Mouse (Mus musculus) forebrain, embryonic 14.5 days (tissue): ENCODE measurements around the gene Tcerg1l. TPM values are rescaled to one million over a fixed set of nuclear protein-coding genes. Genes with fewer than 3 reads are reported as not detected.

ENCODE experiments used
- ATAC-seq: fragments of 200-750 bp; cut with Nextera tagmentation; 2 replicates; pipeline ENCODE4 v1.8.0; 2017; ENCODE audit warnings: mild to moderate bottlenecking, moderate library complexity
- DNase-seq: peaks from one replicate; pipeline ENCODE4 v3.0.0-alpha.2; 2015; ENCODE audit warnings: low spot score
- H3K27ac ChIP-seq: fragments of 300-500 bp; sonication (generic); 2 replicates; pipeline ENCODE4 v1.5.1; 2014; ENCODE audit warnings: low read depth, mild to moderate bottlenecking, control low read depth, low read length, moderate library complexity
- H3K27me3 ChIP-seq: fragments of 300-500 bp; sonication (generic); replicated peaks from 2 replicates; pipeline ENCODE4 v1.6.1; 2014; ENCODE audit warnings: low read length, control low read depth, mixed read lengths; ENCODE audit not compliant: control insufficient read depth, insufficient read depth
- H3K36me3 ChIP-seq: fragments of 300-500 bp; sonication (generic); 2 replicates; pipeline ENCODE4 v1.6.1; 2014; ENCODE audit warnings: low read length, control low read depth; ENCODE audit not compliant: control insufficient read depth, insufficient read depth
- H3K4me1 ChIP-seq: fragments of 300-500 bp; sonication (generic); 2 replicates; pipeline ENCODE4 v1.6.1; 2014; ENCODE audit warnings: antibody characterized with exemption, low read length, control low read depth; ENCODE audit not compliant: control insufficient read depth, insufficient read depth
- H3K4me2 ChIP-seq: fragments of 300-500 bp; sonication (generic); 2 replicates; pipeline ENCODE4 v1.6.1; 2014; ENCODE audit warnings: mild to moderate bottlenecking, control low read depth, low read length
- H3K4me3 ChIP-seq: fragments of 300-500 bp; sonication (generic); 2 replicates; pipeline ENCODE4 v1.5.1; 2014; ENCODE audit warnings: low read depth, low read length, control low read depth
- H3K9ac ChIP-seq: fragments of 300-500 bp; sonication (generic); 2 replicates; pipeline ENCODE4 v1.6.1; 2014; ENCODE audit warnings: mild to moderate bottlenecking, low read length, control low read depth, moderate library complexity
- H3K9me3 ChIP-seq: fragments of 300-500 bp; sonication (generic); replicated peaks from 2 replicates; pipeline ENCODE4 v1.6.1; 2016; ENCODE audit warnings: low read length, control low read depth, mixed read lengths; ENCODE audit not compliant: control insufficient read depth
- WGBS: fragments of 180-500 bp; shearing (Covaris S2); extraction: QIAGEN DNeasy Blood & Tissue Kit; methylation state at CpG from one replicate; pipeline ENCODE4 v1.1.7; 2014; 5-methylcytosine and 5-hydroxymethylcytosine counted together
- polyA plus RNA-seq: library from polyadenylated mRNA; unstranded; fragments of >200 nt; fragmentation: Nextera tagmentation; extraction: Ambion mirVana; gene quantifications from 2 replicates; pipeline ENCODE4 v1.2.1, GENCODE M21; 2014

Tcerg1l gene
- polyA plus RNA-seq, 1 experiment from 2014 or later = 5.6 TPM

DNA sequence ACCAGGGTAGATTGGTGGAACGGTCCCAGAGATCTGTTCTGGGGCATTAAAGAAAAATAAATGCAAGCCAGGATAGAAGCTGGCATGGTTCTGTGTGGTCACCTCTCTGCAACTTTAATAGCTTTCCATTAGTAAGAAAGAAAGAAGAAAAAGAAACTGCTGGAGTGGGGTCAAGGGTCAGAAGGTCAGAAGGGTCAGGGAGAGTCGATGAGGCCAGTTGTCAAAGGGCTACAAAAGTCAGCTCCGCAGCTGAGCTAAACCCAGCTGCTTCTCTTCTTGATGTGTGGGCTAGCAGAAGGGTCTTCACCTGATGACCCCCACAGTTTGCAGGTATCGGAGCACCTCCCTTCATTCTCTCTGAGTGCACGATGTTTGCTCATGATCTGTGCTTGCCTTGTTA, 59.6 kb downstream of the Tcerg1l start:
- Histone ChIP-seq H3K4me1 (no peaks in the 10 kb centered on the region), H3K4me2 (no peak overlapping the region), H3K27me3 (no peaks in the 10 kb centered on the region), H3K9me3 (no peaks in the 10 kb centered on the region), H3K27ac (no peak overlapping the region), H3K36me3 (no peaks in the 10 kb centered on the region), H3K4me3 (no peak overlapping the region), H3K9ac (no peak overlapping the region)
- DNase-seq = no peak
- ATAC-seq = no peak
- WGBS = 52% methylated on average over 5 of the region's 5 CpGs

DNA sequence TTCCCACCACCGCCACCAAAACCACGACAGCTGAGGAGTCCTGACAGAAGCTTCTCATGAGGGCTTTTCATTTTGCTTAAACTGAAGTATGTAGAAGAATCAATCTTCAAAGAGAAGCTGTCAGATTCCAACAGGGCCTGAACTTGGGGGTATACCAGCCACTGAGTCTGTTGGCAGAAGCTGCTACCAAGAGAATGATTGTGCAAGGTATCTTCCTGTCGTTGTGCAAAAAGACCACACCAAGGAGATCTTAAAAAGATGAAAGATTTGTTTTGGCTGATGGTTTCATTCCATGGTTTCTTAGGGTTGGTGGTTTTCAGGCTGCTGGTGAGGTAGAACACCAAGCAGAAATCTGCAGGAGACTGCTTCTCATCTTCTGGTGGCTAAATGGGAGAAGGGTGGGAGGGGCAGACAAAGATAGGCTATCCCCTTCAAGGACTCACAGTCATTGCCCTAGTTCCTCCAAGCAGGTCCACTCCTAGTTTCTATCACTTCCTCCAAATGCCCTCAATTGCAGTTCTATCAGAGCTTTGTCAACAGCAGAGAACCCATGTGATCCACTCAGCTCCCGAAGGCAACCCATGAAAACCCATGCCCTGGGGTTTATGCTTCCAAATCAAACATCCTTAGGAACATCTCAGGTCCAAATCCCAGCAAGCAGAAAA, 64.9 kb downstream of the Tcerg1l start:
- WGBS = 95% methylated on average over 4 of the region's 4 CpGs

DNA sequence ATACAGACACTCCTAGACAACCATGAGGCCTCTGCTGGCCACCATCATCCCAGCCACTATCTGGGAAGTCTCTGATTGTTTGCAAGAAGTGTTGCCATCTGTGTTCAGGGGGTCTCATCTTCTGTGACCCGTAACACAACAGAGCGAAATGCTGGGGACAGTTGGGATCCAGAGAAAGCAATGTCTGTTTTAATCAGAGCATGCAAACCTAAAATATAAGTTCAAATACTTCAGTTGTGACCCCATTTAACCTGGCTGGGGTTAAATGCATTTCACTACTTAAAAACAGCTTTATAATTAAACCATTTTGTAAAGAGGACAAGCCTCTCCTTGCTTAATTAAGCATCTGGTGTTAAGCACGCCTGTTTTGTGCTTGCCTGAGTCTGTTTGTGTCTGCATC, 66.3 kb downstream of the Tcerg1l start:
- WGBS = 73% methylated on average over 3 of the region's 3 CpGs

More for the DNA sequence above, 64.9 kb downstream of the Tcerg1l start:
- ATAC-seq (no peak), DNase-seq (no peak)
- H3K4me2 ChIP-seq = no peak overlapping the region
- H3K27ac ChIP-seq = no peak overlapping the region
- H3K4me1 ChIP-seq = 0 out of 2 replicates have a peak, but pooled peaks cover 4% of the 10 kb centered on the region
- H3K4me3 ChIP-seq = no peak overlapping the region
- no peaks in the 10 kb centered on the region for H3K36me3 ChIP-seq
- no peaks in the 10 kb centered on the region for H3K9me3 ChIP-seq
- H3K27me3 ChIP-seq = no peaks in the 10 kb centered on the region
- no peak overlapping the region for H3K9ac ChIP-seq

DNA sequence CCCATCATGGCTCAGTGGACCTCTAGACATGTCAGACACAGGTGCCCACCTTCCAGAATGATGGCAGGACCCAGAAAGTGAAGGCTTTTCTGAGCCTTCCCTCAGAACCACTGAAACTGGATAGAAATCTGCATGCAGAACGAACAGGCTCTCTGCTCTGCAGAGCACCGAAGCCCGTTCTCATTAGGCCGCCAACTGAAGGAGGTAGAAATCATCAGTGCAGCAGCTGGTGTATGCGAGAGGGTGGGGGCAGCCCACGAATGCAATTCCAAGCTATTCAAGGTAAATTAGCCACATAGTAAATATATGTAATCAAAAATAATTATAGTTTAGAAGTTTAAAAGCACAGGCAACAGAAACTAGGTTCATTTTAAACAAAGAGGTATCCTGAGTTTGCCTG, 68.9 kb downstream of the Tcerg1l start:
- 44% methylated on average over 6 of the region's 6 CpGs for WGBS
- Histone ChIP-seq H3K36me3 (no peaks in the 10 kb centered on the region), H3K9ac (no peak overlapping the region), H3K27ac (0 out of 2 replicates have a peak overlapping the region, but pooled peaks have one; percentile 1), H3K9me3 (no peaks in the 10 kb centered on the region), H3K4me1 (peaks cover 11% of the 10 kb centered on the region), H3K4me2 (no peak overlapping the region), H3K4me3 (no peak overlapping the region), H3K27me3 (no peaks in the 10 kb centered on the region)
- ATAC-seq = peak; percentile 84
- peak; percentile 61 for DNase-seq

More for the DNA sequence above, 66.3 kb downstream of the Tcerg1l start:
- H3K9ac ChIP-seq = no peak overlapping the region
- ATAC-seq (no peak), DNase-seq (no peak)
- no peaks in the 10 kb centered on the region for H3K36me3 ChIP-seq
- H3K27ac ChIP-seq = no peak overlapping the region
- peaks cover 11% of the 10 kb centered on the region for H3K4me1 ChIP-seq
- H3K9me3 ChIP-seq = no peaks in the 10 kb centered on the region
- H3K4me3 ChIP-seq = no peak overlapping the region
- H3K4me2 ChIP-seq = no peak overlapping the region
- no peaks in the 10 kb centered on the region for H3K27me3 ChIP-seq

DNA sequence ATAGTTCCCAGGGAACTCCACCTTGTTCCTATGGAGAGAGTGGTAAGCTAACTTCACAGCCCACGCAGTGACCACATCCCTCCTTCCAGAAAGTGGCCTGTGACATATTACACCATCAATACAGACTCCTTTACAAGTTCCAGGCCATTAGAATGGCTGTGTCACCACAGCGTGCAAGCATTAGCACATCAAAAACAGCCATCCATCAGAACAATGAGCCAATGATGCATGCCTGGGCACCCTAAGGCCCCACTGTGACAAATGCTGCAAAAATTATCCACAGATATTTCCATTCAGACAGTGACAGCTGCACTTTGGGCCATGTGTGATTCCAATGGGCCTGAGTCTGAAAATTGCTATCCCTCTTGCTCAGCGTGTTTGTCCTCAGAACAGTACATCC, 70.8 kb downstream of the Tcerg1l start:
- H3K27me3 ChIP-seq = no peaks in the 10 kb centered on the region
- no peak overlapping the region for H3K4me3 ChIP-seq
- H3K4me2 ChIP-seq = no peak overlapping the region
- H3K36me3 ChIP-seq = no peaks in the 10 kb centered on the region
- ATAC-seq = no peak
- peaks cover 11% of the 10 kb centered on the region for H3K4me1 ChIP-seq
- no peak overlapping the region for H3K27ac ChIP-seq
- peak; percentile 16 for DNase-seq
- no peaks in the 10 kb centered on the region for H3K9me3 ChIP-seq
- WGBS = 35% methylated on average over 3 of the region's 3 CpGs
- no peak overlapping the region for H3K9ac ChIP-seq

DNA sequence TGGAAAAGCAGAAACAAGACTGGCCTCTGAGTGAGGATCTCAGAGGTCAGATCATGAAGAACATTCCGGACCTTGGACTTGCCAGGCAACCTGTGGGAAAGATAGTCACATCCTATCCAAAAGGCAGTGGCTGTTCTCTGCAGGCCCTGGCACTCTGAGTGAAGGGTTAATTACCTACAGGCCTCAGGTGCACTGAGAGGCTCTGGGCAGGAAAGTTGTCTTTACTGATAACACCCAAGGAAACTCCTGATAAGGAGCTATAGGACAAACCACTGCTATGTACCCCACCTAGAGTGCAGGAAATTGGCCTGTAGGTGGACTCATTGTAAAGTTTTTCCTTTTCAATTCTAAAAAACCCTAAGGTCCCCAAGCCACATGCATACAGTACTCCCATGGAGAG, 83.8 kb downstream of the Tcerg1l start:
- 97% methylated on average over 1 of the region's 1 CpGs for WGBS
- H3K9me3 ChIP-seq = no peaks in the 10 kb centered on the region
- no peak for ATAC-seq

DNA sequence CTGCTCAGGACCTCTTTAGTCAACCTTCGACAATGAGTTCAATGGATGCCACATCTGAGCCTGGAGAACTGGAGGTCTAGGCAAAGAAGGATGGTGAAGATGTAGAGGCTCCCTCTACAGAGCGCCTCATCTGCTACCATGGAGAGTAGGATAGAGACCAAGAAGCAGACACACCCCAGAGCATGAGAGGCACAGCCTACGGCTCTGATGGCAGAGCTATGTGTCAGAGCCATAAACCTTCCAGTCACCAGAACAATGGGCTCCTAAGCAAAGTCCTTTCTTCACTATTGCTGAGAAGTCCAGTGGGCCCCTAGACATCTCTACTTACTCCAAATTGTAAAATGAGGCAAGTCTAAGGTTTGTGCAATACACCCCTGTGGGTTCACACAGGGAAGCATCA, 91.4 kb downstream of the Tcerg1l start:
- no peaks in the 10 kb centered on the region for H3K9me3 ChIP-seq

More for the DNA sequence above, 83.8 kb downstream of the Tcerg1l start:
- Histone ChIP-seq H3K9ac (no peak overlapping the region), H3K4me1 (no peaks in the 10 kb centered on the region), H3K4me3 (no peak overlapping the region), H3K36me3 (no peaks in the 10 kb centered on the region), H3K27ac (no peak overlapping the region), H3K4me2 (no peak overlapping the region), H3K27me3 (no peaks in the 10 kb centered on the region)
- no peak for DNase-seq

DNA sequence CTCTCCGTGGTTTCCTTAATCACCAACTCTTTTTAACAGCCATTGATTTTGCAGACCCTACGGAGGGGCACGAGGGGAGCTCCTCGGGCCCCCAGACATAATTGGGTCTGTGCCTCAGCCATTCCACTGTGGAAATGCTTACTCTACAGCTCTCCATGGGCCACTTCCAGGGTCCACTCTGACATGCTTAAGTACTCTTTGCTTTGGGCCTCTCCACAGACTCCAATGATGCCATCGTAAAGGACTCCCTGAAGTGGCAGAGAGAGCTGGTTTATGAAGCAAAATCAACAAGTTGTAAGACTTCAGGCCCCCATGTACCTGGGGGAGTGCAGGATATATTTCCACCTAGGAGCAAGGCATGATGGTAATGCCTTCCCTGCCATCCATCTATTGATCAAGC, 112.7 kb downstream of the Tcerg1l start:
- H3K4me2 ChIP-seq = no peak overlapping the region
- H3K27ac ChIP-seq = no peak overlapping the region
- no peaks in the 10 kb centered on the region for H3K36me3 ChIP-seq
- H3K9ac ChIP-seq = no peak overlapping the region
- H3K4me3 ChIP-seq = no peak overlapping the region
- H3K4me1 ChIP-seq = no peaks in the 10 kb centered on the region
- DNase-seq (no peak), ATAC-seq (no peak)
- H3K27me3 ChIP-seq = no peaks in the 10 kb centered on the region
- H3K9me3 ChIP-seq = no peaks in the 10 kb centered on the region
- 86% methylated on average over 5 of the region's 5 CpGs for WGBS

More for the DNA sequence above, 91.4 kb downstream of the Tcerg1l start:
- Histone ChIP-seq H3K27ac (no peak overlapping the region), H3K27me3 (no peaks in the 10 kb centered on the region), H3K4me1 (no peaks in the 10 kb centered on the region), H3K4me2 (no peak overlapping the region), H3K9ac (no peak overlapping the region), H3K36me3 (no peaks in the 10 kb centered on the region), H3K4me3 (no peak overlapping the region)
- WGBS = 88% methylated on average over 3 of the region's 3 CpGs
- ATAC-seq = no peak
- no peak for DNase-seq

DNA sequence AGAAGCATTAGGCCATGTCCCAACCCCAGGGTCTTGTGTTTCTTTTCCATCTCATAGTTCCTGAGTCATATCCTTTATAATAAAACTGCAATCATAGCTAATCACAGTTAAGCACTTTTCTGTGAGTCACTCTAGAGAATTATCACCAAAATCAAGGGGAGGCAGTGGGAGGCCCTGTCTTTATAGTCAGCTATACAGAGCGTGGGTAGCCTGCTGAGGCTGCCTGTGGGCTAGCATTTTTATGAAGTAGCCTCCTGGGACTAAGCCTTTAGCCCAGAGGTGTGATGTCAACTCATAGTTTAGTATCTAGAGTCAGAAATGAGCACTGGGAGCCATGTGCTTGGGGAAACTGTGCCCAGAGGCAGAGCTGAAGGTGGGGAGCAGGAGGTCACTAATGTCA, 122.3 kb downstream of the Tcerg1l start:
- 76% methylated on average over 1 of the region's 1 CpGs for WGBS
- H3K9ac ChIP-seq = no peak overlapping the region
- ATAC-seq (no peak), DNase-seq (no peak)
- H3K27me3 ChIP-seq = no peaks in the 10 kb centered on the region
- H3K4me2 ChIP-seq = no peak overlapping the region
- no peaks in the 10 kb centered on the region for H3K36me3 ChIP-seq
- no peak overlapping the region for H3K4me3 ChIP-seq
- no peaks in the 10 kb centered on the region for H3K4me1 ChIP-seq
- H3K27ac ChIP-seq = no peak overlapping the region
- no peaks in the 10 kb centered on the region for H3K9me3 ChIP-seq
